Comparison of ENCODE assay signal across 16 mouse cellular contexts in the genomic region with DNA sequence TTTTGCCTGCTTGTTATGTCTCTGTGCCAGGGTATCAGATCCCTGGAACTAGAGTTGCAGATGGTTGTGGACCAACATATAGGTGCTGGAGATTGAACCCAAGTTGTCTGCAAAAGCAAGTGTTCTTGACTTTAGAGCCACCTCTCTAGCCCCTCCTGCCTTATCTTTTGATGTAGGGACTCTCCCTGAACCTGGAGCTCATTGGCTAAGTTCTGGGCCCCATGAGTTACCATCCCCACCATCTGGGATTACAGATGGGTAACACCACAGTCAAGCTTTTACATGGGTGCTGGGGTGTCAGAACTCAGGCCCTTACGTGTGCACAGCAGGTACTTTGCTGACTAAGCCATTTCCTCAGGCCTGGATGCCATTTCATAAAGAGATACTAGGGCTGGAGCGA.
"Had no signal": no experiment of that assay in that cellular context is flagged by ENCODE, and none has a peak within 500 bp of the region (broad histone marks: within the 10 kb centered on the region; RNA-seq: fewer than 3 reads in every experiment).

No protein-coding gene starts in this region.

- H3K4me2 ChIP-seq: neural tube, embryonic 13.5 days; neural tube, embryonic 15.5 days; stomach, embryonic 15.5 days had no signal

- H3K4me3 ChIP-seq: neural tube, embryonic 13.5 days; neural tube, embryonic 15.5 days; stomach, embryonic 15.5 days had no signal

- H3K27me3 ChIP-seq: neural tube, embryonic 13.5 days; neural tube, embryonic 15.5 days; stomach, embryonic 15.5 days had no signal

- DNase-seq: retina, postnatal 1 day; right cerebral cortex, adult 18-20 months; right cerebral cortex, postnatal 14 days; right cerebral cortex, postnatal 25 days; right cerebral cortex, postnatal 4 days; spleen, adult 18-20 months; thymus, adult 18-20 months; thymus, adult 2 months; thymus, postnatal 14 days; thymus, postnatal 25 days; thymus, postnatal 36 days; thymus, postnatal 4 days had no signal

- H3K27ac ChIP-seq: neural tube, embryonic 15.5 days; stomach, postnatal 0 days had no signal

- H3K9ac ChIP-seq: neural tube, embryonic 13.5 days; neural tube, embryonic 15.5 days; stomach, embryonic 15.5 days had no signal

- H3K36me3 ChIP-seq: neural tube, embryonic 13.5 days; neural tube, embryonic 15.5 days; stomach, embryonic 15.5 days had no signal

- H3K9me3 ChIP-seq: neural tube, embryonic 13.5 days; neural tube, embryonic 15.5 days; stomach, embryonic 15.5 days had no signal
